Mouse (Mus musculus) heart, postnatal 14 days (tissue): ENCODE measurements at regions not wholly inside any gene's neighbourhood (a gene's known extent, or its start where the extent isn't known, plus 50 kb on each side); places are given as distances from the start of the nearest gene placed in this dataset.
A peak's percentile ranks its signal among the peaks of the same experiment; 100 is the strongest.

Source experiments
- DNase-seq, 2 experiments: peaks; one replicate each; pipeline ENCODE4 v3.0.0; 2021 to 2022
- intact Hi-C: fragments of 180-260 bp; cut with DNase I; formaldehyde crosslinking; loops from one replicate; pipeline ENCODE4 v1.15.1; 2025

DNA sequence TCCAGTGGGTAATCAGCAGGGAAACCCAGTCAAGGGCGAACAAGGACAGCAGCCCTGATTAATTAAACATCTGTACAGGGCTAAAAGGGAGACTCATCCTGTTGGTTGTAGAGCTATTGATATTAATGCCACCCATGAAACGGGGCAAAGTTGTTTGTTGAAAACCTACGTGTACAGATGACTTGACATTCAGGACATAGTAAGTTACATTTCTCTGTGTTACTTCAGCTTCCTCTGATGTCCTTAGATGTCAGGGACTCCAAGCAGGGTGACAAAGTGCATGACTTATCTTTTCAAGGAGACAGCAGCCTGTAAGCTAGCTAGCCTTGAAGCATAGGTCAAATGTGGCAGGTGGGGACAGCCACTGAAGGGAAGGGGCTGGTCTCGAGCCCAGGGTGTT is 390.5 kb downstream of the Ccdc171 start:
- intact Hi-C loops = no loop called here
- DNase-seq = no peak

DNA sequence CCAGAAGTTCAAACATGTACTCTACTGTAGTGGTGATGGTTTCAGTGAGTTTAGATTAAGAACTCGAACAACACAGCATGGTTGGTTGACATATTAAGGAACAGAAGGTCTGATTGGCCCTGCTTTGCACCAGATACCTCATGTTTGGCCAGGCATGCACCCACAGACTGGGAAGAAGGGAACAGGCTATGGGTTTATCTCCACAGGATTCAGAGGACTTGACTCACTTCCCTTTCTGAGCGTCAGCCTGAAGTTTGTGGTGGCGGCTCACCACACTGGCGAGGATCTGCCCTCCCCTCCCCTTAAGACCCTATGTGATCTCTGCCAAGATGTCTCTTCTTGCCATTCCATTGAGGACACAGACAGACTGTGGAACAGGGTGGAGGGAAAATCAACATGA is 391.7 kb downstream of the Ccdc171 start:
- DNase-seq = no peak
- intact Hi-C loops = no loop called here

DNA sequence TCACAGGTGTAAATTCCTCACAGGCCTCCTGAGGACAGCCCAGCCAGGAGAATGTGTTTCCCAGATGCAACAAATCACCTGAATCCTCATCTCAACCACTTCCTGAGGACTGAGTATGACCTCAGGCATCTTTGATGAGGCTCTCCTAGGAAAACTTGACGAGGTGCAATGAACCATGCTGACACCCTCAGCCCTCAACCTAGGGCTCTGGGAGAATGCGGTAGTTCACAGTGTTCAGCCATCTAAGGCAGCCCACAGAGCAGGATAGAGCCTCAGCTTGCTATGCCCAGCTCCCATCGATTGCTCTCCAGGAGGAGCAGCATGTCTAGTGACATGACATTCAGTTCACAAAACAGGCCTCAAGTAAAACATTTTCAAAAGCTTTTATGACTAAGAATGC is 392.7 kb downstream of the Ccdc171 start:
- intact Hi-C loops = no loop called here
- no peak for DNase-seq

DNA sequence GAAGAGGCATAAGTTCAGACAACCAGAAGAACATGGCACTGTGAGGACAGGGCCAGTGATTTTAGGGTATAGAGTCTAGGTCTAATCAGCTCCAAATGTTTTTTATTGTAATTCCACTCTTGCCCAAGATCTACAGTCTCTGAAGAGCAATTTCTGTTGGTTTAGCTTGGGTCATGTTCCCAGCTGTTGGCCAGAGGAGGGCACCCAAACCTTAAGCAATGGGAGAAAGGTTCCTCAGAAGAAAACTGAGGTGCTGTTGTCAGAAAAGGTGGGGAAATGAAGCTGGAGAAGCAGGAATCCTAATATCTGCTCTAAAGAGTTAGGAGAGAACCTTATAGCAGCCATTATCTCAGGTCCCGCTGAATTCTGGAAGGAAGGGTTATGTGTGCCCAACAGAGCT is 393.7 kb downstream of the Ccdc171 start:
- intact Hi-C loops = no loop called here
- no peak for DNase-seq

DNA sequence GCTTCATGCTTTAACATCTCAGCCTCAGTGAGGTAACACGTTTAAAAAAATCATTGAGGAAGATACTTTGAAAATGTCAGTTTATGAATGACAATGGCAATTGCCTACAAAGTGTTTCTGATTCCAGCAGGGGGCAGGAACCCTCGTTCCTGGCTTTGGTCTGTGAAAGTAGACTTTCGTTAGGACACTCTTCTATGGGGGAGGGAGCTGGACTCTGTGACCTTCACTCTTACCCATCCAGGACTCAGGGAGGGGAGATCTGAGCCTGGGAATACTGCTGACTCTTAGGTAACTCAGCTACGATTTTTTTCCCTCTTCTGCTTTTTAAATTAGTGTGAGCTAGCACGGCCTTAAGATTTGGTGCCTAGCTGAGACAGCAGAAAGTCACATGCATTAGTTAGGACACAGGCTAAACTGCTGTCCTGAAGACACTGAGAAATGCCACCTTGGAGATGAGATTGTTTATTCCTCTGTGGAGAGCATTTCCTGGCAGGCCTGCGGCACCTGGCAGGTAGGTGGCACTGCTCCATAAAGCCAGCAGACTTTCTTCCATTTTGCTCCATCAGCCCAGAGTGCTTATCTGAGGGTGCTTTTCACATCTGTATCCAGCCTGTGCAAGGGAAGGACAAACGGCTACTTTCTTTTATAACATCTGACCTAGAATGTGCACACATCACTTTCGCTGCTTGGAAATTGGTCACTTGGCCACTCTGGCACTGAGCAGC is 399.9 kb downstream of the Ccdc171 start:
- DNase-seq = no peak
- intact Hi-C loops = no loop called here

DNA sequence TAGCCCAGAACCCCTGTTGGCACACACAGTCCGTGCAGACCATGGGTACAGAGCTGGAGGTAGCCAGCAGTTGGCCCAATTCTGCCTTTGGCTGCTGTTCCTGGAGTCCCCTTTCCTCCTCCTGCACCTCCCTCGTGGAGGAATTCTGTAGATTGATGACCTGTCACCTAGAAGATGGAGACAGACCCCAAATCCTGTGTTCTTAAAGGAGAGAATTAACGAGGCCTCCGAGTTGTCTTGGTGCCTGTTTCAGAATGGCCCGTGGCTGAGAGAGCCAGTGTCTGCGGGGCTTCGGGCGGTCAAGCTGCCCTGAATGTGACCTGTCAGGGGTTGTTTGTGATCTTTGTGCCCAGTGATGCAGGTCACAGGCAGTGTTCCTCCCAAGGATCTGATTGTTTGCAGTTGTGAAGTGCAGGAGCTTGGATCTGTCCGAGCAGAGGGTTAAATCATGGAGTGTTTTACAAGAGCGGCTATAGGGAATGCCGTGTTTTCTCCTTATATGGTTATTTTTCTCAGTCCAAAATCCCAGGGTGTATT is 400.9 kb downstream of the Ccdc171 start:
- no peak for DNase-seq
- intact Hi-C loops = no loop called here

DNA sequence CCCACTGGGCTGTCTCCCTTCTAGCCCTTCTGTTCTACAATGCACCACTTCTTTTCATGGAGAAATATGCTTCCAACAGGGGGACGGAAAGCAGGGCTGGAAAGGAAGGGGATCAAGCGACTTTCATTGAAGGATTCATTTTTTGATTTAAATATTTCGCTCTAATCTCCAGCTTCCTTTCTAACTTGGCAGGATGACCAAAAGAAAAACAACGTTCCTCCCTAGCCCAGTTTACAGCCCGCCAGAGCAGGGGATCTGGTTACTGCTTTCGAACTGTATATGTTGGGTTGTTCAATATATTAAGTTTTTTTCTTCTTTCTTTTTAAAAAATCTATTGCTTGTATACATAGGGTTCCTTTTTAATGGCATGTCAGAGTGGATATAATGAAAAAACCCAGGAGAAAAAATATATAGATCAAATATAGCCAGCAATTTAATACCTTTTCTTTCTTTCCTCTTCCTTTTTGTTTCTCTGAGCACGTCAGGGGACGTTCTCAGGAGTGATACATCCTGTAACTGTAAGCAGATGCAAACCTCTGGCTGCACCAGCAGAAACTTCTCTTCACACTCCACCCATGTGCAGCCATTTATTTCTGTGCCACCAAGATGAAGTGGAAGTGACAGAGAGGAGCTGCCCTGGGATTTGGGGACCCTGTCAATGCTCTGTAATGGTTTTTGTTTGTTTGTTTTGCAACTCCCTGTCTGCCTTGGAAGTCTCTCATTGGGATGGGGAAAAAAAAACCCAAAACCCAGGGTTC is 406.7 kb downstream of the Ccdc171 start:
- intact Hi-C loops = no loop called here
- no peak for DNase-seq

DNA sequence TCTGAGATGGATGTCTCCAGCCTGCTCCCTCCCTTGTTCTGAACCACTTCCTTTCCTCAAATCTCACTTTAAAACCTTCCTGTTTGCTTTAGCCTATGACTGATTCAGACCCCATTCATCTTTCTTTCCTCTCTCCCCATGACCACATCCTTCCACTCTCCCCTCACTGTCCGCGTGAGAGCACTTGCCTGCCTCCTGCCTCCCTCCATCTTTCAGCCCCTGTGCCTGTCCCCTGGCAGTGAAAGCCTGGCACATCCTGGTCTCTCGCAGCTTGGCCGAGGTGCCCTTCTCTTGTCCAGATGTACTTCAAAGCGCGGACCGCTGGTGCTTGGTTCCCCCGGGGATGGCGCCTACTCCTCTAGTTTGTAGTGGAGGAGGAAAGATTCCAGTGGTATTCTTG is 416.3 kb downstream of the Ccdc171 start:
- DNase-seq = no peak

DNA sequence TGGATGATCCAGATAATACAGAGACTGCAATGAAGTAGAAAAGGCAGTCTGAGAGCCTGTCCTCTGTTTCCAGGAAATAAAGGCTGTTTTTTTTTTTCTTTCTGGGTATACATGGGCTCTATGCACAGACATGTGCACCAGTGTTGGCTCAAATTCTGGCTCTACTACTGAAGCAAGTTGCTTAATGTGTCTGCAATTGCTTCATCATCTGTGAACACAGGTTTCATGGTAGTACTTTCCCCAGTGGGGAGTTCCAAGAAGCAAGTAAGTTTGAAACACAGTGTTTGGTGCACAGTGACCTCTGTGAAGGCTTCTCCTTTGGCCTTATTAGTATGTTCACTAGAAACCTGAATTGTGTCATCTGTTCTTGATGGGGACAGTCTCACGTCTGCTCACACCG is 424.3 kb downstream of the Ccdc171 start:
- intact Hi-C loops = no loop called here
- no peak for DNase-seq

More for the DNA sequence above, 416.3 kb downstream of the Ccdc171 start:
- intact Hi-C loops = no loop called here

DNA sequence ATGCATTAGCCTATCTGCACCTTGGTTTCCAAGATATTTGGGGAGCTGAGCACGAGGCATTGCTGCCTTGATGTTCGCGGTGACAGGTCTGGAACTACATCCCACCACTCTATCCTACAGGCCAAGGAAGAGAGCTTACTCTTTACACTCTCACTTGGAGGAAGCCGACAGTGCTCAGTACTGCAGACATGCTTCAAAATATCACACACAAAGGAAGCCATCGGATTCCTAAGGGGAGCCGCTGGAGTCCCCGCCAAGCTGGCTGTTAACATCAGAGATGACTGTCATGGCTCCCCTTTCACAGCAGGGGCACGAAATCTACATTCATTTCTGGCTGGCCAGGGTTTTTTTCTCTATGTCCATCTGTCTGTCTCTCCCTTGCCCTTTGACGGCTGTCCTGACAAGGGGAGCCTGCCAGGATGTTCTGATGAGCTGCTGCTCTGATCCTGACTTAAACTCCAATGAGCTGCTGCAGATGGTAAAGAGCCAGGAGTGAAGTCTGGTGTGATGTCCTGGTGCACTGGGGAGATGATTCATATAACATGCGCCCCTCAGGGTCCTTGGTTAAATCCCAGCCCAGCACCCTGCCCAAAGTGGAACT is 425.6 kb downstream of the Ccdc171 start:
- intact Hi-C loops = no loop called here
- no peak for DNase-seq

DNA sequence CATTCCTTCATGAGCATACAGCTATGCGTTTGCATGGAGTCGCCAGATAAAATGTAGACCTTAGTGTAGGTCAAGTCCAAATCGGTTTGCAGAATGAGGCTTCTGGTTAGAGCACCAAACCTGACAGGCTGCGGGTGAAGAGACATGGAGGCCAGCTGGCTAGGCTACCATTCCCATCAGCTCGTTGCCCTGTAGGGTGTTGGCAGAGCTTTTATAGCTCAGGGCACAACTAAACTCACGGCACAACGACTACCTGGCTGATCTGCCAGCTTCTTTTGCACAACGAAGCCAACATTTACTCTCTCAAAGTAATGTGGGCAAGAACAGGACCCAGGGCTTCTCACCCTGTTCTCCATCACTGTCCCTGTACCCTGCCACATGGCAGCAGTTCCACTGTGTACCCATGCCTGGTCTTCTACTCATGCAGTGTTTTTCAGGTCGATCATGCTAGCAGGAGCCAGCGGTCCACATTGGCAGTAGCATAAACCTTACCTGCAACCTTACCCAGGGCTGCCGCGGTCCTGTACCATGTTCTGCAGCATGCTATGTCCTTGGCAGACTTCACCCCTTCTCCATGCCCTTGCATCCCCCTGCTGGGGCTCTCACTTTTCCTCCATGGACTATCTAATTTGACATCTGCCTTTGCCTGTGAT is 431.0 kb downstream of the Ccdc171 start:
- intact Hi-C loops = no loop called here
- DNase-seq = no peak

DNA sequence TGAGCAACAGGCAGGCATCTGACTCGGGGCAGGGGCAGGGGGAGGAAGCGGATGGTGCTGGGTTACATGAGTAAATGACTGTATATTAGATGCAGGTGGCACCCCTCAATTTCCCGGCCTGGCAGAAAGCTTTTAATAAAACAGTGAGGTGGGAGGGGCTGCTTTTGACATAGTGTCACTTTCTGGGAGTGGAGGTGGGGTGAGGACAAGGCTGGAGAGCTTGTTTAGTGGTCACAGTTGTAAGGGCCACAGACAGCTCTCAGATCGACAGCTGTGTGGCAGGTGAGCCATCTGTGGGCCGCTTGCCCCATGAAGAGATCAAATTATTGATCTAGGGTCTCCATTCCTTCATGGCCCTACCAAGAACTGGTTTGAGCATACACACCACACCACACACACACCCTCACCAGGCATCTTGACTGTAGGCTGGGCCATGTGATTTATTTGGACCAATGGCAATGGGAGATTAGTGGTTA is 431.9 kb downstream of the Ccdc171 start:
- intact Hi-C loops = no loop called here
- DNase-seq = no peak

DNA sequence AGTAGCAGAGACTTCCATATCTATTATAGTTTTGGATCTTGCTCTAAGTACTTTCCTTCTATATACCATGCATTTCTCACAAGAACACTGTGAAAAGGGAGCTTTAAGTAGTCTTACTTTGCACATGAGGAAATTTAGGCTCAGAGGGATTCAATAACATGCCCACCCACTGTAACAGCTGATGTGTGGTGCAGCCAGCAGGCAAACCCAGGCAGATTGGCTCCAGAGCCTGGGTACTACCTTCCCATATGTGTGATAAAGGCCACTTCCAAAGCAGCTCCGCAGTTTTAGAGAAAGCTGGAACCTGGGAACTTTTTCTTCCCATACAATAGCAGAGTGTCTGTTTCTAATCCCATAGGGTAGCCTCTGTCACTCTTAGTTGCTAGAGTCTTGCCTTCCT is 441.6 kb downstream of the Ccdc171 start:
- intact Hi-C loops = no loop called here
- no peak for DNase-seq

DNA sequence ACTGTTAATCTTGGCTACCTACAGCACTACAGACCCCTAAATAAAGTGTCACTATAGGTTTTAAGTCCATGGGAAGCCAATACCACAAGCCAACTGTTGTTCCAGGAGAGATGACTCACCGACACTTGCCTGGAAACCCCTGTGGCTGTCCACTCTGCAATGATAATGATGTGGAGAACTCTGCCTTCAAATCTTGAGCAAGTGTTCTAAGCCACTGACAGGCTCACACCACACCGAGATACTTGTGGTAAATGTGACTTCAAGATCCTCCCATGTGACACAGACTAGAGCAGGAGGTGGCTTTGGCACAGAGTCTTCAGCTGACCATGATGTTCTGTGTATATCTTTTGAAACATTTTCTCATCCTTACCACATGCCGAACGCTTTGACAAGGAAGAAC is 447.8 kb downstream of the Ccdc171 start:
- DNase-seq = no peak
- intact Hi-C loops = no loop called here

DNA sequence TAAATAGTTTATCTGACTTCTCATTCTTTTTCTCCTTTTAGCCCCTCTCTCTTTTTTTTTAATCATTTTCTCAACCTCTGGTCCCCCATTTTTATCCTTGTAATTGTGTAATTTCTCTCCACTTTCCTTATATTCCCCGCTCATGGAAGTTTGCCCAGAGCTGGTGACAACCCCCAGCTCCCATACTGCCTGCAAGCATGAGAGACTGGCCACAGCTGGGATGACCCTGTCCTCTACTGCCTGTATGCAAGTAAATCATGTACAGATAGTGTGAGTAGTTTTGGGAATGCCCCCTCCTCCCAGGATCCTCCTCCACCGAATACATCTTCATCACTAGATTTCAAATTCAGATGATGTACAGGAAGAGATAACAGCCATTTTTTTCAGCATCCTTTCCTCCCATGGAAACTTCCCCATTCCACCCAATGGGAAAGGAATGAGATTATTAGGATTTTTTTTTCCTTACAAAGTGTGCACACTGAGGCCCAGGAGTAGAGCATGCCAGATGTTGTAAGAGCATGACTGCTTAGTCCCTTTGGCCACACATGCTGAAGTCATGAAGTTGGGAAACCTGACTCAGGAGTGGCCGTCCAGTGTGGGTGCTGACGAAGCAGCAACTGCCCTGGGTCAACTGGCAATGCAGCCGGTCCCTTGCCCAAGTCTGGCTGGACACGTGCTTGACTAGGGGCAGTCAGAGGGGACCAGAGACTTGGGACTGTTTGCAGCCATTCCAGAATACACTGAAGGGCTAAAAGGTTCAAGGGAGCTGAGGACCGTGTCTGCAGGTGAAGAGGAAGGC is 449.1 kb downstream of the Ccdc171 start:
- peak in 1 of 2 experiments; percentile 9 for DNase-seq
- intact Hi-C loops = no loop called here

DNA sequence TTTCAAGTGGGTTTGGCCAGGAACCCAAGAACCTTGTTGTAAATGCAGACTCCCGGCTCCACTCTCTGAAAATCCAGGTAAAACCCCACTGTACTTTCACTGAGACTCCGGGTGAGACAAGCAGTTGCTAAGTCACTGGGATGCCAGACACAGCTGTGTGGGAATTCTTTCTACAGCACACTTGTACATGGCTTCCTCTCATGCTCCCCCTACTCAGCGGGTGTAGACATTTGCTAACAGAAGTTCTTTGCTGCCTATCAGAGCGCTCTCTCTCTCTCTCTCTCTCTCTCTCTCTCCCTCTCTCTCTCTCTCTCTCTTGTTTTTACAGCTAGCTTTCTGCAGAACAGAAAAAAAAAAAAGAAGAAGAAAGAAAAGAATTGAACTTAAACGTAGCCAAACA is 450.2 kb downstream of the Ccdc171 start:
- DNase-seq = no peak
- intact Hi-C loops = no loop called here

DNA sequence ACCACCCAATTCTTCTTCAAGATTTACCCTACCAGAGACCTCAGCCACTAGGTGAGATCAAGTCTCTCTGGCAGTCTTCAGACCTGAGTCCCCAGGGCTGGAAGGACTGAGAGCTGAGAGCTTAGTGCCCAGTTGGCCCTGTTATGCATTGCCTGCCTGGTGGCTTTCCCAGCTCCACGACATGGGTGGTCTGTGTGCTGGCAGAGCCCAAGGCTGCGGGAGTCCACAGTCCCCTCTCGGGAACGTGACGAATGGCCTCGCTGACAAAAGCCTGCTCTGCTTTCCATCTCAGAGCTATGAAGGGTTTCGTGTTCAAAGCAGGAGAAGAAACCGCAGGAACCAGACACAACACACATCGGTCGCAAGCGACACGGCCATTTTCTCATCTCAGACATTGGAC is 450.7 kb downstream of the Ccdc171 start:
- intact Hi-C loops = no loop called here
- DNase-seq = peak in 1 of 2 experiments; percentile 23

DNA sequence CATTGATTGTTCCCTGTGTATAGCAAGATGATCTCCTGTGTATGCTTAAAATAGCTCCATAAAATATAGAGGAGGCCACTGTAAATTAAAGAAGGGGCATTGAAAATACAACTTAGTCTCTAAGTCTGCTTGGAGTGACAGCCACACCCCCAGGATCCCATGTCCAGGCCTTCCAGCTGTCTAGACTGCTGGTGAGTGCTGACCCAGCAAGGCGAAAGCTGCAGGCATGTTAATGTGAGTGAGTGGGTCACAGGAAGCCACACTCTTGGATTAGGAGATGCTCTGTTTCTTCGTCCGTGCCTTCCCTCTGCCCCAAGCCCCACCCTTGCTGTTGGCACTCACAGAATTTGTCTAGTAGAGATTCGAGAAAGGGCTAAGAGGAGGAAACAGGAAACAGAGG is 453.7 kb downstream of the Ccdc171 start:
- intact Hi-C loops = no loop called here
- DNase-seq = no peak

DNA sequence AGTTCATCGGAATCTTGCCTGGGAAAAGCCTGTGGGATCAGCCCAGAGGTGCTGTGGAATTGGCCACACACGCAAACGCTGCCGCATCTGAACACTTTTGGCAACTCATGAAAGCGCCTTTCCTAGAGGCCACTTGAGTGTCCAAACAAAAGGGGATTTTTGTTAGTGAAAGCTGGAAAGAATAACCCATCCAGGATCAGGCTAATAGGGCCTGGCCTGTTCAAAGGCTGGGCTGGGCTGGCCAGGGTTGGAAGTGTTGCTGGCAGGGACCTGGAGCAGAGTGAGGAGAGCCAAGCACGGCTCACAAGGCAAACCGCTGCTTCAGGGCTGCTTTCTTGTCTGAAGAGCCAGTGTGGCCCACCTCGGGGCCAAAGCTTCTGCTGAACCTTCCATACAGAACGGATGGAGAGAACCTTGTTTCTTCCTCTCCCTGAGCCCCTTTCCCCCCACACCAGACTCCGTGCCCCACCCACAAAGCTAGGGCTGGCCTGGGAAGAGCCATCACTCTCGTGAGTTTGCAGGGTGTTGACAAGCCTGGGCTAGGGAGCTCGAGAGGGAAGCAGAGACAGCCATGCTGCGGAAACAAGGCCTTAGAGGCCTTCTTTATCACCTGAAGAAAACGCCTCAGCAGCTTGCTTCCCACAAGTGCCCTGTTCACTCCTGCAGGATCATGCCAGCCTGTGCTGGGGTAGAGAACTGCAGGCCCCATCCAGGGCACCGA is 459.5 kb downstream of the Ccdc171 start:
- intact Hi-C loops = no loop called here
- DNase-seq = peak; percentile 19 to 46

DNA sequence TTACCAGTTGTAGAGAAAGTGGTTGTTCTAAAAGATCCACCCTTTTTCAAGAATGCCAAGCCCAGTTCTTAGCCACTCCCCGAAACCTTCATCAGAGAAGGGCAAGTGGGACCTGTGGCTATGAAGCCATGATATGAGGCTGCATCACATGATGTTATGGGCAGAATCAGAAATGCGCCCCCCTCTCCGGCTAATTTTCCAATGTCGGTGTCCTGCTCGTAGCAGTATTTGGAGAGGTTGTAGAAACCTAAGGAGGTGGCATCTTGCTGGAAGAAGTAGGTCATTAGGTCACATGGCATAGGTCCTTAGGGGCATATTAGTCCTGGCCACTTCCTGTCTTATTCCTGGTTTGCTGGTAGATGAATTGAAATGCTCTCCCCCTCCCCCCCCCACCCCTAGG is 460.1 kb downstream of the Ccdc171 start:
- intact Hi-C loops = no loop called here
- DNase-seq = no peak
